Mouse (Mus musculus) neutrophil, adult 59 days (primary cell): Measurements from ENCODE around the gene Shroom1. TPM values are rescaled to one million over a fixed set of nuclear protein-coding genes. Genes with fewer than 3 reads are reported as not detected.

Experiments
- total RNA-seq, 2 experiments: library from RNA; stranded (reverse); gene quantifications; 1 replicate in 1 of 2; 2 replicates in 1 of 2; pipeline ENCODE4 v1.2.4; 2023

Gene Shroom1
- under 1 TPM; 0.18 to 0.60 TPM for total RNA-seq

DNA sequence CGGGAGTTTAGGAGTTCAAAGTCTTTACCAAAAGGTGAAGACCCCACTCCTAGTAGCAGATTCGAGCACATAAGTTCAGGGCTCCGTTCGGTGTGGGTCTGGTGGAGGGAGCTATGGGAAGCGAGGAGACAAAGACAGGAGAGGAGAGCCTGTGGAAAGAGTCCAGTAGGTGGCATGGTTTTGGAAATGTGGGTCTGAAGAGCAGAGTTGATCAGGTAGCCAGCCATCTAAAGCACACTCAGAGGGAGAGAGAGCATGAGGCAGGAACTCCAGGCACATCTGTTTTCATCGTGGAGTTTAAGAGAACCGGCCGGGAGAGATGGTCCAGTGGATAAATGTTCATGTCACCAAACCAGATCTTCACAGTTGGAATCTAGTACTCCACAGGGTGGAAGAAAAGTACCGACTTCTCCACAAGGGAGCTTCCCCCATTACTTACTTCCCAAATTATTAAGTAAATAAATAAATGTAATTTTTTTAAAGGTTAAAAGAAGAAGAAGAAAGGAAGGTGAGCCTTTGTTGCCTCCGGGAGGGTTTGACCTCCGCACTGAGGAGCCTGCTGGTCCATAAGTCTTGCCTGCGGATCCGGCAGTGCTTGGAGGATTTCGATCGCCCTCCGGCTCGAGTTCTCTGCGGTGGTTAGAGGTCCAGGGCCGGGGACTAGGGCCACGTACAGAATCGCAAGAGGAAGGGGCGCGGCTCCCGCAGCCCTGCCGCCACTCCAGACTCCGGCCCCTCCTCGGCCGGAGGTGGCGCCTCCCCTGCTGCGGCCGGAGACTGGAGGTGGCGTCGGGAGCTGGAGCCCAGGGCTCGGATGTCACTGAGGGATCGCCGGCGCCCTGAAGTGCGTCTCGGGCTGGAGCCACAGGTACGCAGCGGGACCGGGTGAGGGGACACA, at the start of gene Shroom1, which contains the start of gene Gm10447:
Gene Shroom1, plus strand, starts transcription at position 732 of the 898 bp plus-strand sequence.
Gene Gm10447, minus strand, starts transcription at position 637 of the 898 bp plus-strand sequence.

GRCm38 (mm10) chr11:53423036-53423435, 34.0 kb upstream of the Shroom1 start, which contains the start of gene Leap2:
TSS of gene Leap2 (minus strand) at chr11:53423170.

GRCm38 (mm10) chr11:53430670-53431346, 26.2 kb upstream of the Shroom1 start, which contains the start of the genes Uqcrq and Gdf9:
TSS of gene Uqcrq (minus strand) at chr11:53430831.
TSS of gene Gdf9 (plus strand) at chr11:53431023.

DNA sequence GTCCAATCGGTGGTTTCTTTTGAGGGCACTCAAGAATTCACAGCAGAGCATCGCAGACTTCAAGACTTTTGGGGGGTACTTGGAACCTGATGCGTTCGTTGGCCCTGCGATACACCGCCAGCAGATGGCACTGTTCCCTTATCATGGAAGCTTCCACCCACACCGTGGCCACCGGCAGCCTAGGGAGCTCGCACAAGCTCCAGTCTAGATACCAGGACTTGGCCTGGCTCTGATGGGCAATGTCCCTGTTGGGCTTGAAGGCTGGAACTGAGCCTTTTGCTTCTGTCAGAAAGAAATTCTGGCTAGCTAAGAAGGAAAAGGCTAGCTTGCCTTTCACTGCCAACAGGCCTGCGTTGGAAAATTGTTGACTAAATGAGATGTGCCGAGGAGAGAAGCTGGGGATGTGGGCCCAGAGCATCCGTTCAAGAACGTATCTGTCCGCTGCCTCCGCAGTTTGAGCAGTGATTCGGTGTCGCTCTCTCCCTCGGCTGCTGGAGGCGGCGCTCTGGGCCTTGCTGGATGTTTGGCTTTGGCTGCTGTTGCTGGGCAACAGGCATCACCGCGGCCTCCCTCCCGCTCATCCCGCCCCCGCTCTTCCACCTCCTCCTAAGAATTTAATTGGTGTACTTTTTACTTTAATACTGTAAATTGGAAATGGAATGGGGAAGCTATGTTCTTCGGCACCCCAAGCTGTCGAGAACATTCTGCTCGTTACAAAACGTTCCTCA, 13.1 kb downstream of the Shroom1 start, which contains the start of gene Gm9837:
Gene Gm9837, minus strand, starts transcription at position 512 of the 728 bp plus-strand sequence.

GRCm38 (mm10) chr11:53479783-53480301, 22.8 kb downstream of the Shroom1 start, which contains the start of the genes Gm9945 and Sowaha:
TSS of gene Gm9945 (plus strand) at chr11:53480166.
TSS of gene Sowaha (minus strand) at chr11:53480274.

Other genes with a start within 250 kb of the Shroom1 start
- gene Hspa4, start 156.7 kb upstream of the Shroom1 start, total RNA-seq: 10 to 100 TPM; 57.5 to 63.3 TPM
- gene Zcchc10, start 132.5 kb upstream of the Shroom1 start, total RNA-seq: 10 to 100 TPM in 1 of 2 experiments, 1 to 10 TPM in 1; 7.6 to 10.6 TPM
- 100 to 1,000 TPM in 1 of 2 experiments, 10 to 100 TPM in 1; 94.9 to 100 TPM for gene Aff4, start 106.4 kb upstream of the Shroom1 start, total RNA-seq
- gene Leap2, start 34.0 kb upstream of the Shroom1 start, total RNA-seq: not detected
- gene Uqcrq, start 26.4 kb upstream of the Shroom1 start, total RNA-seq: 100 to 1,000 TPM; 201 to 206 TPM
- gene Gdf9, start 26.2 kb upstream of the Shroom1 start, total RNA-seq: under 1 TPM; 0.58 to 0.71 TPM
- gene Gm10447, start 95 bp upstream of the Shroom1 start, total RNA-seq: not detected
- gene Gm9837, start 13.3 kb downstream of the Shroom1 start, total RNA-seq: not detected
- not detected for gene Gm9945, start 23.0 kb downstream of the Shroom1 start, total RNA-seq
- gene Sowaha, start 23.1 kb downstream of the Shroom1 start, total RNA-seq: under 1 TPM; 0.33 to 0.42 TPM
- 1 to 10 TPM; 4.6 to 8.5 TPM for gene Sept8, start 62.1 kb downstream of the Shroom1 start, total RNA-seq
- 1 to 10 TPM; 1.6 to 4.2 TPM for gene Kif3a, start 110.2 kb downstream of the Shroom1 start, total RNA-seq
- not detected for gene Il4, start 161.5 kb downstream of the Shroom1 start, total RNA-seq
- not detected for gene Il13, start 177.5 kb downstream of the Shroom1 start, total RNA-seq